Mouse (Mus musculus): Measurements from ENCODE around the gene Slc41a1. TPM values are rescaled to one million over a fixed set of nuclear protein-coding genes. Genes with fewer than 3 reads are reported as not detected.
A peak's percentile ranks its signal among the peaks of the same experiment; 100 is the strongest.

Gene Slc41a1
- total RNA-seq, 2 experiments from 2014 or later: 3.1 to 11.0 TPM

- no peak for ATAC-seq (replicated peaks; ENCODE audit: poor library complexity, severe bottlenecking)
Measured at GRCm38 (mm10) chr1:131824528-131825181, 2.6 kb upstream of the Slc41a1 start.

GRCm38 (mm10) chr1:131827787-131828258 is 530 bp downstream of the Slc41a1 start:
- peak; percentile 91 for ATAC-seq (replicated peaks; ENCODE audit: poor library complexity, severe bottlenecking)

GRCm38 (mm10) chr1:131828297-131829126 is 1.2 kb downstream of the Slc41a1 start:
- ATAC-seq (replicated peaks; ENCODE audit: poor library complexity, severe bottlenecking): no peak

- ATAC-seq (replicated peaks; ENCODE audit: poor library complexity, severe bottlenecking): no peak
Measured at GRCm38 (mm10) chr1:131829279-131829678, 2.0 kb downstream of the Slc41a1 start.

GRCm38 (mm10) chr1:131830561-131830960 is 3.3 kb downstream of the Slc41a1 start:
- no peak for ATAC-seq (replicated peaks; ENCODE audit: poor library complexity, severe bottlenecking)

GRCm38 (mm10) chr1:131830971-131831641 is 3.8 kb downstream of the Slc41a1 start:
- ATAC-seq (replicated peaks; ENCODE audit: poor library complexity, severe bottlenecking): no peak

- ATAC-seq (replicated peaks; ENCODE audit: poor library complexity, severe bottlenecking): no peak
Measured at GRCm38 (mm10) chr1:131837035-131837434, 9.7 kb downstream of the Slc41a1 start.

GRCm38 (mm10) chr1:131838542-131838941 is 11.2 kb downstream of the Slc41a1 start:
- ATAC-seq (replicated peaks; ENCODE audit: poor library complexity, severe bottlenecking): no peak

- ATAC-seq (replicated peaks; ENCODE audit: poor library complexity, severe bottlenecking): no peak
Measured at GRCm38 (mm10) chr1:131839279-131839678, 12.0 kb downstream of the Slc41a1 start.

- no peak for ATAC-seq (replicated peaks; ENCODE audit: poor library complexity, severe bottlenecking)
Measured at GRCm38 (mm10) chr1:131842221-131842620, 14.9 kb downstream of the Slc41a1 start.

- no peak for ATAC-seq (replicated peaks; ENCODE audit: poor library complexity, severe bottlenecking)
Measured at GRCm38 (mm10) chr1:131843758-131844157, 16.5 kb downstream of the Slc41a1 start.

GRCm38 (mm10) chr1:131844883-131845282 is 17.6 kb downstream of the Slc41a1 start:
- no peak for ATAC-seq (replicated peaks; ENCODE audit: poor library complexity, severe bottlenecking)

GRCm38 (mm10) chr1:131846255-131846654 is 19.0 kb downstream of the Slc41a1 start:
- no peak for ATAC-seq (replicated peaks; ENCODE audit: poor library complexity, severe bottlenecking)

GRCm38 (mm10) chr1:131861811-131862210 is 34.5 kb downstream of the Slc41a1 start:
- ATAC-seq (replicated peaks; ENCODE audit: poor library complexity, severe bottlenecking): no peak

- ATAC-seq (replicated peaks; ENCODE audit: poor library complexity, severe bottlenecking): no peak
Measured at GRCm38 (mm10) chr1:131865596-131865995, 38.3 kb downstream of the Slc41a1 start.

- ATAC-seq (replicated peaks; ENCODE audit: poor library complexity, severe bottlenecking): peak; percentile 57
Measured at GRCm38 (mm10) chr1:131866304-131866999, 39.2 kb downstream of the Slc41a1 start.

GRCm38 (mm10) chr1:131867093-131867945 is 40.0 kb downstream of the Slc41a1 start, which contains the start of gene Rab29:
TSS of gene Rab29 (plus strand) at chr1:131867224.
- ATAC-seq (replicated peaks; ENCODE audit: poor library complexity, severe bottlenecking): peak; percentile 89

GRCm38 (mm10) chr1:131867946-131868290 is 40.6 kb downstream of the Slc41a1 start:
- ATAC-seq (replicated peaks; ENCODE audit: poor library complexity, severe bottlenecking): peak; percentile 34

- no peak for ATAC-seq (replicated peaks; ENCODE audit: poor library complexity, severe bottlenecking)
Measured at GRCm38 (mm10) chr1:131869561-131869960, 42.3 kb downstream of the Slc41a1 start.

Data from granulocyte monocyte progenitor cell, adult 5-6 weeks (primary cell).